Mouse (Mus musculus): ENCODE measurements around the gene Onecut3. TPM values are rescaled to one million over a fixed set of nuclear protein-coding genes. Genes with fewer than 3 reads are reported as not detected.

Gene Onecut3
- 0.09 TPM for polyA plus RNA-seq (2015; fragmentation: Illumina TruSeq; extraction: RNeasy Lipid Tissue Mini Kit (QIAGEN cat#74804); ENCODE audit: low read depth, low replicate concordance)

GRCm38 (mm10) chr10:80494732-80495131 is at the start of gene Onecut3:
TSS of gene Onecut3 (plus strand) at chr10:80494835.

GRCm38 (mm10) chr10:80538710-80539394 is 44.2 kb downstream of the Onecut3 start, which contains the start of gene Atp8b3:
TSS of gene Atp8b3 (minus strand) at chr10:80539124.

GRCm38 (mm10) chr10:80561116-80561944 is 66.7 kb downstream of the Onecut3 start, which contains the start of gene Rexo1:
TSS of gene Rexo1 (minus strand) at chr10:80561560.

Other genes starting within 250 kb of the Onecut3 start
- 264 TPM for gene Ndufs7, start 245.7 kb upstream of the Onecut3 start, polyA plus RNA-seq (2015; fragmentation: Illumina TruSeq; extraction: RNeasy Lipid Tissue Mini Kit (QIAGEN cat#74804); ENCODE audit: low read depth, low replicate concordance)
- 26.5 TPM for gene Gamt, start 233.8 kb upstream of the Onecut3 start, polyA plus RNA-seq (2015; fragmentation: Illumina TruSeq; extraction: RNeasy Lipid Tissue Mini Kit (QIAGEN cat#74804); ENCODE audit: low read depth, low replicate concordance)
- gene Dazap1, start 233.3 kb upstream of the Onecut3 start, polyA plus RNA-seq (2015; fragmentation: Illumina TruSeq; extraction: RNeasy Lipid Tissue Mini Kit (QIAGEN cat#74804); ENCODE audit: low read depth, low replicate concordance): 59.3 TPM
- gene Rps15, start 202.4 kb upstream of the Onecut3 start, polyA plus RNA-seq (2015; fragmentation: Illumina TruSeq; extraction: RNeasy Lipid Tissue Mini Kit (QIAGEN cat#74804); ENCODE audit: low read depth, low replicate concordance): 2,153 TPM
- 48.2 TPM for gene Apc2, start 198.9 kb upstream of the Onecut3 start, polyA plus RNA-seq (2015; fragmentation: Illumina TruSeq; extraction: RNeasy Lipid Tissue Mini Kit (QIAGEN cat#74804); ENCODE audit: low read depth, low replicate concordance)
- 50.9 TPM for gene 2310011J03Rik, start 174.3 kb upstream of the Onecut3 start, polyA plus RNA-seq (2015; fragmentation: Illumina TruSeq; extraction: RNeasy Lipid Tissue Mini Kit (QIAGEN cat#74804); ENCODE audit: low read depth, low replicate concordance)
- gene Pcsk4, start 165.3 kb upstream of the Onecut3 start, polyA plus RNA-seq (2015; fragmentation: Illumina TruSeq; extraction: RNeasy Lipid Tissue Mini Kit (QIAGEN cat#74804); ENCODE audit: low read depth, low replicate concordance): 5.7 TPM
- 6.6 TPM for gene Reep6, start 164.9 kb upstream of the Onecut3 start, polyA plus RNA-seq (2015; fragmentation: Illumina TruSeq; extraction: RNeasy Lipid Tissue Mini Kit (QIAGEN cat#74804); ENCODE audit: low read depth, low replicate concordance)
- 3.8 TPM for gene Adamtsl5, start 146.4 kb upstream of the Onecut3 start, polyA plus RNA-seq (2015; fragmentation: Illumina TruSeq; extraction: RNeasy Lipid Tissue Mini Kit (QIAGEN cat#74804); ENCODE audit: low read depth, low replicate concordance)
- gene Plk5, start 138.4 kb upstream of the Onecut3 start, polyA plus RNA-seq (2015; fragmentation: Illumina TruSeq; extraction: RNeasy Lipid Tissue Mini Kit (QIAGEN cat#74804); ENCODE audit: low read depth, low replicate concordance): 18.6 TPM
- gene Mex3d, start 107.2 kb upstream of the Onecut3 start, polyA plus RNA-seq (2015; fragmentation: Illumina TruSeq; extraction: RNeasy Lipid Tissue Mini Kit (QIAGEN cat#74804); ENCODE audit: low read depth, low replicate concordance): 8.2 TPM
- gene Mbd3, start 95.3 kb upstream of the Onecut3 start, polyA plus RNA-seq (2015; fragmentation: Illumina TruSeq; extraction: RNeasy Lipid Tissue Mini Kit (QIAGEN cat#74804); ENCODE audit: low read depth, low replicate concordance): 143 TPM
- 727 TPM for gene Uqcr11, start 88.0 kb upstream of the Onecut3 start, polyA plus RNA-seq (2015; fragmentation: Illumina TruSeq; extraction: RNeasy Lipid Tissue Mini Kit (QIAGEN cat#74804); ENCODE audit: low read depth, low replicate concordance)
- 15.2 TPM for gene Tcf3, start 61.2 kb upstream of the Onecut3 start, polyA plus RNA-seq (2015; fragmentation: Illumina TruSeq; extraction: RNeasy Lipid Tissue Mini Kit (QIAGEN cat#74804); ENCODE audit: low read depth, low replicate concordance)
- gene Atp8b3, start 44.3 kb downstream of the Onecut3 start, polyA plus RNA-seq (2015; fragmentation: Illumina TruSeq; extraction: RNeasy Lipid Tissue Mini Kit (QIAGEN cat#74804); ENCODE audit: low read depth, low replicate concordance): 0.25 TPM
- 25.2 TPM for gene Rexo1, start 66.7 kb downstream of the Onecut3 start, polyA plus RNA-seq (2015; fragmentation: Illumina TruSeq; extraction: RNeasy Lipid Tissue Mini Kit (QIAGEN cat#74804); ENCODE audit: low read depth, low replicate concordance)
- 35.5 TPM for gene Klf16, start 82.5 kb downstream of the Onecut3 start, polyA plus RNA-seq (2015; fragmentation: Illumina TruSeq; extraction: RNeasy Lipid Tissue Mini Kit (QIAGEN cat#74804); ENCODE audit: low read depth, low replicate concordance)
- 172 TPM for gene Abhd17a, start 95.5 kb downstream of the Onecut3 start, polyA plus RNA-seq (2015; fragmentation: Illumina TruSeq; extraction: RNeasy Lipid Tissue Mini Kit (QIAGEN cat#74804); ENCODE audit: low read depth, low replicate concordance)
- 54.5 TPM for gene Scamp4, start 108.0 kb downstream of the Onecut3 start, polyA plus RNA-seq (2015; fragmentation: Illumina TruSeq; extraction: RNeasy Lipid Tissue Mini Kit (QIAGEN cat#74804); ENCODE audit: low read depth, low replicate concordance)
- 2.1 TPM for gene Adat3, start 108.0 kb downstream of the Onecut3 start, polyA plus RNA-seq (2015; fragmentation: Illumina TruSeq; extraction: RNeasy Lipid Tissue Mini Kit (QIAGEN cat#74804); ENCODE audit: low read depth, low replicate concordance)
- gene Gm49322, start 111.2 kb downstream of the Onecut3 start, polyA plus RNA-seq (2015; fragmentation: Illumina TruSeq; extraction: RNeasy Lipid Tissue Mini Kit (QIAGEN cat#74804); ENCODE audit: low read depth, low replicate concordance): 2.0 TPM
- 157 TPM for gene Csnk1g2, start 128.0 kb downstream of the Onecut3 start, polyA plus RNA-seq (2015; fragmentation: Illumina TruSeq; extraction: RNeasy Lipid Tissue Mini Kit (QIAGEN cat#74804); ENCODE audit: low read depth, low replicate concordance)
- gene Btbd2, start 162.2 kb downstream of the Onecut3 start, polyA plus RNA-seq (2015; fragmentation: Illumina TruSeq; extraction: RNeasy Lipid Tissue Mini Kit (QIAGEN cat#74804); ENCODE audit: low read depth, low replicate concordance): 74.2 TPM
- gene Mknk2, start 183.3 kb downstream of the Onecut3 start, polyA plus RNA-seq (2015; fragmentation: Illumina TruSeq; extraction: RNeasy Lipid Tissue Mini Kit (QIAGEN cat#74804); ENCODE audit: low read depth, low replicate concordance): 23.8 TPM
- gene Mob3a, start 207.1 kb downstream of the Onecut3 start, polyA plus RNA-seq (2015; fragmentation: Illumina TruSeq; extraction: RNeasy Lipid Tissue Mini Kit (QIAGEN cat#74804); ENCODE audit: low read depth, low replicate concordance): 11.8 TPM
- 54.2 TPM for gene Izumo4, start 207.3 kb downstream of the Onecut3 start, polyA plus RNA-seq (2015; fragmentation: Illumina TruSeq; extraction: RNeasy Lipid Tissue Mini Kit (QIAGEN cat#74804); ENCODE audit: low read depth, low replicate concordance)
- 89.5 TPM for gene Ap3d1, start 247.4 kb downstream of the Onecut3 start, polyA plus RNA-seq (2015; fragmentation: Illumina TruSeq; extraction: RNeasy Lipid Tissue Mini Kit (QIAGEN cat#74804); ENCODE audit: low read depth, low replicate concordance)